Mouse (Mus musculus) lung, postnatal 0 days (tissue): ENCODE data around the gene Tprkb.

Experiments
- CTCF ChIP-seq: IDR thresholded peaks from 2 replicates; pipeline ENCODE4 v1.5.1; 2016; ENCODE audit warnings: antibody characterized with exemption, mild to moderate bottlenecking
- EP300 ChIP-seq: IDR thresholded peaks from 2 replicates; pipeline ENCODE4 v1.6.1; 2016; ENCODE audit warnings: antibody characterized with exemption, mild to moderate bottlenecking, control low read depth

DNA sequence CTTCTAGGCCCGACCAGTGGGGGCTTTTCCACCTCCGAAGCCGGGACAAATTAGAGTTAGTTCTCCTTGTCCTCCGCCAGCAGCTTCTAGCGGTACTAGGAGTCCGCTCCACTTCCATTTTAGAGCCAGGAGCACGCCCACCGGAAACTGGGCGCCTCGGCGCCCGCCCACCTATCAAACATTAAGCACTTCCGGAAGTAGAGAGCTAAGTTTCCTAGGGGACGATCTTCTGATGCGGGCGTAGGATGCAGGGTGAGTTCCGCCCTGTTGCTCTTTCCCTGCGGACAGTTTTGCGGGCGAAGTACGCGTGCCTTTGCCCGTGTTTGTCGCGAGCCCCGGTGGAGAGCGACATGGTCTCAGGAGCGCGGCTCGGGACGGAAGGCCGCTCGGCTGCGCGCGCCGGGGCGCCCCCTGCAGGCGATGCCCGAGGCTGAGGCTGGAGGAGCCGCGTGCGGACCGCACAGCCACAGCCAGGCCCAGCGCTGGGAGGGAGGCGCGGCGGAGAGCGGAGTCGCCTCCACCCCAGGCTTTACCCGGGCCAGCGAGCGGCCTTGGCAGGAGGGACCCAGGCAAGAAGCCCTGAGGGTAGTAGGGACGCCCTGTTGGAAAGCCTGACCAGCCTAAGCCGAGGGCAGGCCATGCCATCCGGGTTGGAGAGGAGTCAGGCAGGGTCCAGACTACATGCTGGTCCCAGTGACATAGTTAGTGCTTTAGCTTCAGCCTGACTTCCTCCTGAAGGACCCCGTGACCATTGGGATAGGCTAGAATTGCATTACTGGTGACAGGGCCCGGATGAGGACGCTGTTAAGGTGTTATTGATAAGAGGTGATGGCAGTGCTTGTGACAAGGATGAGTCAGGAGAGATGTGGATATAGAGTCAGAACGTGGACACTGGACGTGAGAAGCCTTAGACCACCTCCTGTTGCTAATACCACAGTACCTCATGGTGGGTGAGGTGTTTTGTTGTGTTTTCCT, 4.2 kb downstream of the Tprkb start, which contains the start of gene Nat8f1:
- TF ChIP-seq CTCF (peak; percentile 75), EP300 (0 out of 2 replicates have a peak, but pooled peaks have one; percentile 23)
